Mouse (Mus musculus): ENCODE results near the gene Sirt3.
A peak's percentile ranks its signal among the peaks of the same experiment; 100 is the strongest.

The Sirt3 gene

DNA sequence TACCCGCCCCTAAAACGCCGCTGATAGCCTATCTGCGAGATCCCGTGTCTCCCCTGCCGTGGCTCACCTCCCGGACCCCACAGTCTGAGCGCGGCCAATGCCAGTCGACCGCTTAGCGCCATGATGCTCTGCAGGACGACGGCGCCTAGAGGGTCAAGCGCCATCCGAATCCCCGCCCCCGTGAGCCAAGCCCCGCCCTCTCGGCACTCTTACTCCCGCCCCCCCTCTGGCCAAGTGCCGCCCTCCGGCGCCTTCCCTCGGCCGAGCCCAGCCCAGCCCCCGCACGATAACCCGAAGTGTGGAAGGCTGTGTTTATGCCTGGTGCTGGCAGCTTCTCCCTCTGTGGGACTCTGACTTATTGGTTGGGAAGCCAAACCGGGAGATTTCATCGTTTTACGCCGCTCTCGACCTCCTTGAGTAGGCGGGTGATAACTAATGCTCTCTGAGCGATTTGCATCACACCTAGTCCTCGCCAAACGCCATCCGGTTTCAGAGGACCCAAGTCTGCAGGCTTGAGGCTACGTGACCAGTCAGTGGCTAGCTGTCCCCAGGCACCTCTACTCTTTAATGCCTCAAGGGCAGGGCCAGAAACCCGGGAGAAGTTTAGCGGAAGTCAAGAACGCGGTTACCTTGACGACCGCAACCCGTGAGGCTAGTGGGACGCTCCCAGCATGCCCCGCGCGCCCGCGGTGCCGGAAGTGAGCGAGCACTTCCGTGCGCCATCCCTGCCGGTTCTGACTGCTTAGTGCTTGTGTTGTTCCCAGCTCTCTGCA, at the start of gene Sirt3, which contains the start of gene Psmd13:
Sirt3 (minus strand) TSS at position 614 of the 773 bp plus-strand sequence.
Psmd13 (plus strand) TSS at position 273 of the 773 bp plus-strand sequence.
- DNase-seq, result peak; percentile 95

DNA sequence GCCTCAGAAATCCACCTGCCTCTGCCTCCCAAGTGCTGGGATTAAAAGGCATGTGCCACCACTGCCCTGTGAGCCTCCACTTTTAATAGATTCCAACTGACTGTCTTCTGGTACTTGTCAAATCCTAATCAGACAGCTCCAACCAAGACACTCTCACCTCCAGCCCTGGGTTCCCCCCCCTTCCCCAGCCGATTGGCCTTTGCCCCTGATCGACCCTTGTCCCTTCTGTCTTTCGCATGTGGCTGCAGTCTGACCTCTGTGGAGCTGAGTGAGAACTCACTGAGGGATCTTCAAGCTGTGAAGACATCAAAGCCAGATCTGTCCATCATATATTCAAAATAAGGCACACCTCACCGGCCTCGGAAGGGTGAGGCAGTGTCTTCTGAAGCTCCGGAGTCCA, 45.1 kb upstream of the Sirt3 start:
- DNase-seq, result no peak

- no peak for DNase-seq
These were observed 41.1 kb upstream of the Sirt3 start for GRCm38 (mm10) chr7:140923070-140923775.

DNA sequence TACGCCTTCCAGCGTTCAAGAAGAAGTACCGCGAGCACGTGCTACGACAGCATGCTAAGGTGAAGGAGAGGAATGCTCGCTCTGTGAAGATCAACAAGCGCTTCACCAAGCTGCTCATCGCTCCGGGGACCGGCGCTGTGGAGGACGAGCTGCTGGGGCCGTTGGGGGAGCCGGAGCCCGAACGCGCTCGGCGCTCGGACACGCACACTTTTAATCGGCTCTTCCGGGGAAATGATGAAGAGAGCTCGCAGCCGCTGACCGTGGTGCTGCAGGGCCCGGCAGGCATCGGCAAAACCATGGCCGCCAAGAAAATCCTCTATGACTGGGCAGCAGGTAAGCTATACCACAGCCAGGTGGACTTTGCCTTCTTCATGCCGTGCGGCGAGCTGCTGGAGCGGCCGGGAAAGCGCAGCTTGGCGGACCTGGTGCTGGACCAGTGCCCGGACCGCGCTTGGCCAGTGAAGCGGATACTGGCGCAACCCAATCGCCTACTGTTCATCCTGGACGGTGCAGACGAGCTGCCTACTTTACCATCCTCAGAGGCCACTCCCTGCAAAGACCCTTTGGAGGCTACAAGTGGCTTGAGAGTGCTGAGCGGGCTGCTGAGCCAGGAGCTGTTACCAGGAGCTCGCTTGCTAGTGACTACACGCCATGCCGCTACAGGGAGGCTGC, 40.4 kb upstream of the Sirt3 start:
- peak; percentile 25 for DNase-seq

DNA sequence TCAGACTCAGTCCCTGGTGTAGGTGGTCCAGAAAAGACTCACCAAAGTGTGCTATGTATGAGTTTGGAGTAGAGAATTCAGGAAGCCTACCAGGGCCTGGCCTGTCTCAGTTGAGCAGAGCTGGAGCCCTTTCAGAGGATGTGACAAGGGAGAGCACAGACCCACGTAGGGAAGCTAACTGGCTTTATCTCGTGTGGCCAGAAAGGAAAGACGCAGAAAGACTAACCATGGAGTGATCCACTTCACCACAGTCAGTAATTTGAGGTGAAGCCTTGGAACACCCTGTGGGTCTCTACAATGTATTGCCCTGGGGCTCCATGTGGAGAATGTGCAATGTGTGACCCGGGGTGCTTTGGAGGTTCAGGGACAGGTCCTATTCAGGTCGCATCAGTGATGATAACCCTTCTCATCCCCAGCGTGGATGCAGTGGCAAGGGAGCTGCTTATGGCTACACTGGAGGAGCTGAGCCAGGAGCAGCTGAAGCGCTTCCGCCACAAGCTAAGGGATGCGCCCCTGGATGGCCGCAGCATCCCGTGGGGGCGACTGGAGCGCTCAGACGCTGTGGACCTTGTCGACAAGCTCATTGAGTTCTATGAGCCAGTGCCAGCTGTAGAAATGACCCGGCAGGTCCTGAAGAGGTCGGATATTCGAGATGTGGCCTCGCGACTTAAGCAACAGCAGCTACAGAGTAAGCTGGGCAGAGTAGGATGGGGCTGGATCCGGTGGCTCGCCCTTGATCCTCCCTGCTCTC, 39.3 kb upstream of the Sirt3 start:
- no peak for DNase-seq

- no peak for DNase-seq
These were observed 38.4 kb upstream of the Sirt3 start, which contains the start of gene Nlrp6 for GRCm38 (mm10) chr7:140920418-140921029. TSS of gene Nlrp6 (plus strand) at chr7:140920902.

DNA sequence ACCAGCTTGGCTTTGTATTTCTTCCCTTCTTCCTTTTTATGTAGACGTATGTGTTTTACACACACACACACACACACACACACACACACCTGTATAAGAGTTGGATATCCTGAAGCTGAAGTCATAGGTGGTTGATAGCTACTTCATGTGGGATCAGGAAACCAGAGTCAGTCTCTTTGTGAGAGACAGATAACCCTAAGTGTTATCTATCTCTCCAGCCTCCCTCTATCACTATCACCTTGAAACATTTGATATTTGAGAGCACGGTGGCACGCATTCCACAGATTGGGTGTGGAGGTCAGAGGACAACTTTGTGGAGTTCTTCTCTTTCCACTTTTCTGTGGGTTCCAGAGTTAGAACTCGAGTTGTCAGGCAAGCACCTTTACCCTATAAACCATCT, 37.8 kb upstream of the Sirt3 start:
- no peak for DNase-seq

DNA sequence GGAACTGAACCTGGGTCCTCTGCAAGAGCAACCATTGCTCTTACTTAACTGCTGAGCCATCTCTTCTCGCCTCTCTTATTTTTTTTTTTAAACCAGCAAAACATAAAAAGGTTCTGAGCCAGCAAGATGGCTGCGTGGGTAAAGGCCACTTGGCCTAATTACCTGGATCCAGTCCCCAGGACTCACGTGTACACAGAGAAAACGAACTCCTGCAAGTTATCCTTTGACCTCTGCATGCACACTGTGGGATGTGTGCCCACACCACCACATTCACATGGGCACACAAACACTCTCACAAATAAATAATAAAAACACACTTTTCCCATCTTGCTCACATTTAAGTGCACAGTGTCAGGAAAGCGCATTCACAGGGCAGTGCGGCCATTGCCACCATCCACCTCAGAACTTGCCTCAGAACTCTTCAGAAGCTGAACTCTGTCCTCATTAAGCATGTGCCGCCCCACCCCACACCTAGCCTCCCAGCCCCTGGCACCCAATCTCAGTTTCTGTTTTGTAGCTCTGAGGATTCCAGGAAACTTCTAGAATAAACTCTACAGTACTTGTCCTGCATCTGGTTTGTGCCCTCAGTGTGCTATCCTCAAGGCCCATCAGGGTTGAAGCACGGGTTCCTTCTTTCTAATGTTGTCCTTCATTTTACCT, 32.1 kb upstream of the Sirt3 start:
- no peak for DNase-seq

DNA sequence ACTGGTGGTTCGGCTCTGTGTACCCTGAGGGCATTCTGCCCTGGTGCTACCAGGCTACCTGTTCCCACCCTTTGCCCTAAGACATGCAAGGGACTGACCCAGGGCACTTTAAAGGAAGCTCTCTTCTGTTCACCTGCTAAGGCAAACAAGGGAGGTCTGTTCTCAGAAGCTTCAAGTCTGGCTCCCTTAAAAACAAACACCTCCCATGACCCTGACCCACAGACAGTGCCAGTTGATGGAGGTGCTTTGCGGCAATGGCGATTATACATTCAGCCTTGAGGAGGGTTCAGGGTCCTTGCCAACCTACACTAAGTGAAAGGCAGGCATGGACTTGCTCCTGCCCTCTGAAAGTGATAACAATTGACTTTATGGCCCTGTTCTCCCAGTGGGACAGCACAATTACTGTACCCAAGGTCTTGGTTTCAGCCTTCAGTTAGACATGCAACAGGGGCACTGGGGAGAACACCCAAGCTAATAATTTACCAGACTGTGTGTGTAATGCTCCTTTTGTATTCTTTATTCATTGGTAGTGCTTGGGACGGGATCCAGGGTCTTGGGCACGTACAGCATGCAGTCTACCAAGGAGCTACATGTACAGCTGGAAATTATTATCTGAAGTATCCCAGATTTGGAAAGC, 30.9 kb upstream of the Sirt3 start:
- DNase-seq, result no peak

- no peak for DNase-seq
These were observed 30.2 kb upstream of the Sirt3 start for GRCm38 (mm10) chr7:140912293-140912692.

- peak; percentile 77 for DNase-seq
These were observed 26.6 kb upstream of the Sirt3 start for GRCm38 (mm10) chr7:140908634-140909107.

DNA sequence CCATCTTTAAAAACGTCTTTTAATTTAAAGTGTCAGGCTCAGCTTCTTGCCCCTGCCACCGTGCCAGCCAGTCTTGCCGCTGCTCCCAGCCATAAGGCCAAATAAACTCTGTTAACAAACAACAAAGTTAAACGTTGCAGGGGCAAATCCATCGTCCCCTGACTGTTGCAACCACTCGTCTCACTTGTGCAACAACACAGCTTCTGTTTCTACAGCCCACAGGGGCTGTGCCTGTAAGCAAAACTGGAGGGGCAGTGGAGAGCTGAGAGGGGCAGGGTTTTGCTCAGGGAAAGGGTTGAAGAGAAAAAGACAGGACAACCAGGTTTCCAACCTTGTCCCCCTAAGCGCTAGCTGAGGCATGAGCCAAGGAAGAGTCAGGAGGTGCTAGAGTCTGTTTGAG, 26.1 kb upstream of the Sirt3 start:
- peak; percentile 19 for DNase-seq

DNA sequence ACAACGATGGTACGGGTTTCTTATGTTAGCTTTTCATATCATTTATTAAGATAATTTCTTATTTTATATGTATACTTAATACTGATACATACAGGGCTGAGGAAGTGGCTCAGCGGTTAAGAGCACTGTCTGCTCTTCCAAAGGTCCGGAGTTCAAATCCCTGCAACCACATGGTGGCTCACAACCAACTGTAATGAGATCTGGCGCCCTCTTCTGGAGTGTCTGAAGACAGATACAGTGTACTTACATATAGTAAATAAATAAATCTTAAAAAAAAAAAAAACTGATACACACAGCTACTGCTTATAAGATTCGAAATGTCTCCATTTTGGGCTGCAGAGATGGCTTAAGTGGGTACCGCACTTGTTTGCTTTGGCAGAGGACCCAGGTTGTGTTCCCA, 25.6 kb upstream of the Sirt3 start:
- DNase-seq, result no peak

DNA sequence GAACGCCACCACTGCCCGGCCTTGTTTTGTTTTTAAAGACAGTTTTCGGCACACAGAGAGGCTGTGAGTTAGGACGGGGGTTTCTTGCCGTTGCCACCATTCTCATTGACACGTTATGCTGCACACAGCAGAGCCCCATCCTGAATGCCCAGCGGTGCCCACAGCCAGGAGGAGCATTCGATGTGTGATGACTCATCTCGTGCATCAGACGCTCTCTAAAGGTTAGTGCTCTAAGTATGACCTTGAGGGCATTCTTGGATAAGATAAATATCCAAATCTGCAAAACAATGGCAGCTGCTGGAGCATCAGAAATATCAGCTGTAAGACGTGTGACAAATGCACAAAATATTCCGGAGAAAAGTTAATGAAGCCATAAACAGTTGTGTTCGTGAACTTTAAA, 25.0 kb upstream of the Sirt3 start:
- DNase-seq, result no peak

DNA sequence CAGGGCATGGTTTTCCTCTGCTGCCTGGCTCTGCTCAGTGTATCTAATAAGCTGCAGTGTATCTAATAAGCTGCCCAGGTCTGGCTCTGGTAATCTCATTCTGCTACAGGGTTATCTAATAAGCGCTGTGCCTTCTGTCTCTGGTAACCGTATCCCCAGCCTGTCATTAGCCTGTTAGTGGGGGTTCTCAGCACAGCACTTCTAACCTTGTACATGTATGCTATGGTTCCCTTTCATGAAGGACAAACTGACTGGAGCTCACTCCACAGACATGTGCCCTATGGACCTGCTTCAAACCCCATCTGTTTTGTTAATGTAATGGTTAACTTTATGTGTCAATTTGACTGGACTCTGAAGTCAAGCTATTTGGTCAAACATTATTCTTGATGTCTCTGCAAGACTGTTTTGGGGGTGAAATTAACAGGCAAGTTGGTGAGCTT, 23.6 kb upstream of the Sirt3 start:
- no peak for DNase-seq

GRCm38 (mm10) chr7:140903212-140903611, 21.1 kb upstream of the Sirt3 start:
- peak; percentile 77 for DNase-seq

GRCm38 (mm10) chr7:140902036-140902875, 20.1 kb upstream of the Sirt3 start:
- DNase-seq, result no peak

GRCm38 (mm10) chr7:140900220-140900619, 18.1 kb upstream of the Sirt3 start, which contains the start of gene Cox8b:
TSS of gene Cox8b (minus strand) at chr7:140900446.
- DNase-seq, result no peak

DNA sequence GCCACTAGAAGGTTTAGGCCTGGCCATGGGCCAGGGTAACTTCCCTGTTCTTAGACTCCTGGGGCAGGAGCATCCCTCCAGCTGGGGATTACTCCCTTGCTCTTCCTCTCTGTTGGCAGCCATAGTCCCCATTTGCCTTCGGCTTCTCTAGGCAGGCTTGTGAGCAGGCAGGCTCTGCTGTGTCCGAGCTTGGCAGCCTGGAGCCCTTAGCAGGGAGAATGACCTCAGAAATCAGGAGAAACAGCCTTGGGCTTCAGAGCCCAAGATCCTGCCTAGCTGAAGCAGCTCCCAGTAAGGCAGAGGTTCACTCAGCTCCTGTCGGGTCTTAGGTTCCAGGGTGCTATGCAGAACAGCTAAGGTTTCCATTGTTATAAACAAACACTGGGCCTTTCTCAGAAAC, 17.0 kb upstream of the Sirt3 start:
- DNase-seq, result no peak

GRCm38 (mm10) chr7:140897863-140898262, 15.8 kb upstream of the Sirt3 start:
- DNase-seq, result no peak

Data from liver (tissue).